Mouse (Mus musculus) adrenal gland, adult (tissue): ENCODE results near the gene Cmc1.
"Not testable (repeated sequence)": the region's sequence is repeated elsewhere in the genome, so short reads cannot be mapped to it uniquely, and the experiment has no call there.

Experiments used
- DNase-seq, 2 experiments: peaks; one replicate each; pipeline ENCODE4 v3.0.0; 2022 to 2023; ENCODE audit warnings: low spot score in 1 of 2; ENCODE audit not compliant: inconsistent age in 2 of 2

Cmc1 gene

GRCm38 (mm10) chr9:118150429-118151220 lies 648 bp upstream of the Cmc1 start:
- no peak for DNase-seq

- DNase-seq = not testable (repeated sequence)
These were observed 9.6 kb downstream of the Cmc1 start for GRCm38 (mm10) chr9:118140356-118140755.

DNA sequence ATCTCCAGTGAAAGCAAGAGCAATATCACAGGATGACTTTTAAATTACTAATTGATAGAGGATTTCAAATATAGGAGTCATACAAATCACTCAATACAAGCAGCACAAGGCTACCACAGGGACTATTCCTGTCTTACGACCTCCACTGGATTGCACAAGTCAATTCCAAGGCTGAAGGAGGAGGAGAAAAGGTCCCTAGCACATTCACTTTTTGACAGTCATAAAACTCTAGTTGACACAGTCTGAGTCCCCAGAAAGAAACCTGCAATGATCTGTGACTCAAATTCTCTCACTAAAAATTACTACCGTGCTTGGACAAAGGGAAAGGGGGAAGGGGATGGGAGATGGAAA lies 39.6 kb downstream of the Cmc1 start:
- peak in 1 of 2 experiments; percentile 78 for DNase-seq

DNA sequence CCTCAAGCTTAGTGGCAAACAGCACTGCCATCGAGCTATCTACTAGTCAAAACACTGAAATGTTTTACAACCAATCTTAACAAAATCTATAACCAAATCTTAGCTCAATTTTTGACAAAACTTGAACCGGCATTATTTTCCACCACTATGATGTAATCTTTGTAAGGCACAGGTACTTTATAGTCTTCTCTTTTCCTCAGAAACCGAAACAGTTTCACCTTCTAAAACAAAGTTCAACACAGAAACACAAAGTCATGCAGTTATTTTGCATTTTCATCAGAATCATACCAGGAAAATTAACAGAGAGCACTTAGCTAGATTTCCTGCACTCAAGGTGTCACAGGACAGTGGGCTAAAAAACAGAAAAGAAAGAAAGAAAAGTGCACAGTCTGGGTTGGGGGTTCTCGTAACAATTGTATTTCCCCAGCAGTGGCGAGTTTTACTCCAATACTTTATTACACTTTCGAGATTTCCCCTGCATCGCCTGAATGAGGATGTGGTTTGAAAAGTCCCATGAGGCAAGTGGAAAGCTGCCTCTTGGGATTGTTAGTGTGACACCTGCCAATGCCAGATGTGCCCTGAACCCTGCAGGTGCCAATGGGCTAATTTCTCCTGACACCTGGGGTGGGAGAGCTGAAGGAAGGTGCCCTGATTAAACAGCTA lies 40.1 kb downstream of the Cmc1 start:
- DNase-seq = no peak

DNA sequence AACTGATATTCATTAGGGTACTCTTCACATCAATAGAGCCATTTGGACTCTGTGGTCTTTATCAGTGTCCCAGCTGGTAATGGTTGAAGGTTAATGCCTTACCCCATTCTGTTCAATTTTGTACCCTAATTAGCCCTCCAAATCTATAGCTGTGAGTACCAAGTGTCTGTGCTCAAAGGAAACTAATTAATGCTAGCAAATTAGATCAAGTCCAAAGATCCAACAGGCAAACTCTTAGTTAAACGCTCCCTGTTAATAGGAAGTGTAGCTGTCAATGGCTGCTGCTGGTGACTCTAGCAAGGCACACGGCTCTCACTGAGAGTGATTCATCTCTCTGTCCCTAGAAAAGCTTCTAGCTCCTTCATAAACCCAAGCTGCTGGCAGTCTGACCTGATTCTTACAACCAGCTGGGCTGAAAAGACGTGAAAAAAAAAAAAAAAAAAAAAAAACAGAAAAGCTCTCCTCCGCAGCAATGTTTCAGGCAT lies 41.4 kb downstream of the Cmc1 start:
- peak in 1 of 2 experiments; percentile 20 for DNase-seq

GRCm38 (mm10) chr9:118101802-118102201 lies 48.2 kb downstream of the Cmc1 start:
- DNase-seq = peak in 1 of 2 experiments; percentile 48

- no peak for DNase-seq
These were observed 49.5 kb downstream of the Cmc1 start for GRCm38 (mm10) chr9:118100484-118100883.

DNA sequence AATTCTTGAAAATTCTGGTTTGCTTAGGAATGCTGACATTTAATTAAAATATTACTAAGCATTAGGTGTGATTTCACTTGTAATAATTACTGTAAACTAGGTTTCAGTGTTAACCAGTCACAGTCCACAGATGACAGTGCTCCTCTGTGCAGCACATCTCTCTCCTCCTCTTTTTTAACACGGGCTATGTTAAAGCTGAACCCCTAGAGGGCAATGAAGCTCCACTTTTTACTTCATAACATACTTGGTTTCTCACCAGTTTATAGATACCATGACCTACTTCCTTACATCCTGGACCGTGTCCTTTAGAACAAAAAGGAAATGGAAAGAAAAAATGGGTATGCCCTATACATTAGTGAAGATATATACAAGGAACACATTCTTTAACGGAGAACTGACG lies 50.6 kb downstream of the Cmc1 start:
- peak in 1 of 2 experiments; percentile 49 for DNase-seq

DNA sequence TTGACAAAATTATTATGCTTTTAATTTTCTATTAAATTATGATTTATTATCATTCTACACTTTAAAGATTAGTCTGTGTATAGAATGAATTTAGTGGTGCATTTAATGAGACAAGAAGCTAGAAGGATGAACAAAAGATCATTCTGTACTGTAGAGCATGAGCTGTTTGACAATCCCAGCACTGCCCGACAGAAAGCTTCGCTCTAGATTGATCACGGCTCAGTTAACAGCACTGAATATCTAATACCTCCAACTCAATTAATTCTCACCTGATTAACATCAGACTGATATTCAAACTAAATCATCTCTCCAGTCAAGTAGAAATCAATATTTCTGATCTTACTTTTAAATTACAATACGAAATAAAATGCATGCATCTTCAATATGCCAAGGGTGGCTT lies 66.1 kb downstream of the Cmc1 start:
- no peak for DNase-seq

DNA sequence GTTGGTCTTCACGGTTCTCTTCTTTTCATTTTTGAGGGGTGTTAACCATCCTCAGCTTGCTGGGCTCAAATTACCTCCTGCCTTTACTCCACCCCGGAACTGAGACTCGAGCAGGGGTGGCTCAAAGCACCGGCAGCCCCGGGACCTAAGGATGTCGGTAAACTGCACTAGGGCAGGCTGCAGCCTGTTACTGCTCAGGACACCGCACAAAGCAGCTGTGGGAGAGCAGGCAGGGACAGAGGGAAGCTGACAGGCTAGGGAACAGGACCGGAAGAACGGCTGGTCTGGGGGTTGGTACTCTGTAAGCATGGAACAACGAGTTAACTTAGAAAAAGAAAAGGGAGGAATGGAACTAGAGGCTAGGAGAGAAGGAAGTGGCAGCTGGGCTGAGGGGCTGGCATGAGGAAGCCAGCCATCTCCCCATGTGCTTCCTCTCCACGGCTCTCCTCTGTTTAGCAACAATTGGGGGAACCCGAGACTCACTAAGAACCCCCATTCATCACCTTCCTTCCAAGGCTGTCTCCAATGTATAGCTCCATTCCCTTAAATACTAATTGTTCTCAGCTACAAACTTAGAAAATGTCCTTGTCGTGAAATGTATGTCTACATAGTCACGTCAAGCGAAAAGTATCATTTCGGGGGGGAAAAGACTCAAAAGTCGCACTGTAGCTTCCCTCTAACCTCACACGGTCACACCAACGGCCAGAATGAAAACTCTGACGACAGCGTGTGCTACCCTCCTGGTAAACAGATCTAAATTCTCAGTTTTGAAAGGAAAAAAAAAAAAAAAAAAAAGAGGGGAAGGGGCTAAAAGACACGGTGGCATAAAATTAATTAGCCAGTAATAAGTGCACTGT lies 67.2 kb downstream of the Cmc1 start:
- no peak for DNase-seq

DNA sequence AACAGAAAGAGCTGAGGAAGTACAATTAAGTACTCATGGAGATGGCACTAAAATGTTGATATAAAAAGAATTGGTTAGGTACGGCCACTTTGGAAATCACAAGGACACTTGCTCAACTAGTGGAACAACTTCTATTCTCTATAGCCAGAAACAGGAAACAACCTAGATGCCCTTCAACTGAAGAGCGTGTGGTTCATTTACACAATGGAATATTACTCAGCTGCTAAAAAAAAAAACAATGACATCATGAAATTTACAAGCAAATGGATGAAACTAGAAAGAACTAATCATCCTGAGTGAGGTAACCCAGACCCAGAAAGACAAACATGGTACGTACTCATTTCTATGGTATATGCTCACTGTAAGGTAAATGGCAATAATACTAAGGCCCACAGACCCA lies 76.6 kb downstream of the Cmc1 start:
- peak in 1 of 2 experiments; percentile 49 for DNase-seq

- DNase-seq = no peak
These were observed 77.9 kb downstream of the Cmc1 start for GRCm38 (mm10) chr9:118072101-118072500.

GRCm38 (mm10) chr9:118071337-118071736 lies 78.6 kb downstream of the Cmc1 start:
- no peak for DNase-seq

DNA sequence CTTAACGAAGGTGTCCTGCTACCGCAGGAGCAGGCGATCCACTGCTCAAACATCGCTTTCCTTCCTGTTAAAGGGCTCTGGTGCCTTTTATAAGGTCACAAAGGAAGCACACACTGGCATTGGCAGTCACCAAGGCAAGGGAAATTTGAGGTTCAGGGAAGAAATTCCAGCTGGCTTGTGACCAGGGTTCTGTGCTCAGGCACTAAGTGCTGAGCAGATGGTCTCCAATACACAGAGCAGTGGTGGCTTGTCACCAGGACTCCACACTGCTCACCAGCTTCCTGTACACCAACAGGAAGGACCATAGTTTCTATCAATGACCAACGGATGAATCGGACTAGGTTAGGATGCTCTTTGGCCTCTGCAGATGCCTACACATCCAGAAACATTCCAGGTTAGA lies 79.5 kb downstream of the Cmc1 start:
- DNase-seq = no peak

DNA sequence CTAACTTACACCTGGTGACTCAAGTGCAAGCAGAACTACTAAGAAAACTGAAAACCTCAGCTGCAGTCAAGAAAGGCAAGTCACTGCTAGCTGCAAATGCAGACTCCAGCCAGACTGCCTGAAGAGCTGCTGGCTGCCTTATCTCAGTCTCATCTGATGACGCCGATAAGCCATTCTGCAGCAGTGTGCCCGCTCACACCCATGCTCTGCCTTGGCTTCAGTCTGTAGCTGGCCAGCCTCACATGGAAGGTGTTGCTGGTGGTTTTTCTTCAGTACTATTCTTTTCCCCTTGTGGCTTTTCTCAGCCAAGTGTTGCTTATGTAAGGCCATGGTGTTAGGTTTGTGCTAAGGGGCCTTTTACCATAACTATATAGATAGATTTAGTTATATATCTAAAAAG lies 90.9 kb downstream of the Cmc1 start:
- DNase-seq = no peak

DNA sequence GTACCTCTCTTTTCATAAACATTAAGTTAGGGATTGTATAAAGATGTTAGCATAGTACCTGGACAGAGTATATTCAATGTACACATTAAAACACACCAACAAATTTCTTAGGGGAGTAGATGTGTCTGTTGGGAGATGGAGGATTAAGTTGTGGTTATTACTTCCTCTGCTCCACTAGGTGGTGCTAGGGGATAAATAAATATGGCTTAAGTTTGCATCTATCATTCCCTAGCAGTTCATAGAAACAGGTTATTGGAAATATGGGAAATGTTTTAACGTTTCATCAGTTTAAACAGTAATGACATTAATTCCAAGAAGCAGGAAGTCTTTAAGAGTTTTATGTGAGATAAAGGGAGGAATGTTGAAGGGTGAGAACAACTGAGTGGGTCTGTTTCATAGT lies 96.7 kb downstream of the Cmc1 start:
- DNase-seq = no peak

- DNase-seq = peak in 1 of 2 experiments; percentile 33
These were observed 104.9 kb downstream of the Cmc1 start for GRCm38 (mm10) chr9:118045011-118045533.

GRCm38 (mm10) chr9:118043581-118043980 lies 106.4 kb downstream of the Cmc1 start:
- peak in 1 of 2 experiments; percentile 17 for DNase-seq

DNA sequence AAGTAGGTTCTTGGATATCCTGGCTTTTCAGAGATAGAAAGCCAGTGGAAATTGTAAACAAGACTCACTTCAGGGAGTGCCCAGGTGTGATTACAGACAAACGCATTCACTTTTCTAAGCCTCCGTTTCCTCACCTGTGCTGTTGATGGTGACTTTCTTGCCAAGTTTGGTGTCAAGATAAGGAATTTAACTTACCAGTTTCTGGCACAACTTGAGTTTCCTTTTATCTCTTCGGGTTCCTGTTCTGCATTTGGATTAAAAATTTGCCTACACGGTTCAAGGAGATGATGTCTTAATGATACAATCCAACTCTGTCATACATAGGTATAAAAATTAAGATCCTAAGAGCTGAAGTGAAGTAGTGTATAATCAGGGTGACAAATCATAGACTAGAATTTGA lies 107.2 kb downstream of the Cmc1 start:
- peak in 1 of 2 experiments; percentile 18 for DNase-seq

DNA sequence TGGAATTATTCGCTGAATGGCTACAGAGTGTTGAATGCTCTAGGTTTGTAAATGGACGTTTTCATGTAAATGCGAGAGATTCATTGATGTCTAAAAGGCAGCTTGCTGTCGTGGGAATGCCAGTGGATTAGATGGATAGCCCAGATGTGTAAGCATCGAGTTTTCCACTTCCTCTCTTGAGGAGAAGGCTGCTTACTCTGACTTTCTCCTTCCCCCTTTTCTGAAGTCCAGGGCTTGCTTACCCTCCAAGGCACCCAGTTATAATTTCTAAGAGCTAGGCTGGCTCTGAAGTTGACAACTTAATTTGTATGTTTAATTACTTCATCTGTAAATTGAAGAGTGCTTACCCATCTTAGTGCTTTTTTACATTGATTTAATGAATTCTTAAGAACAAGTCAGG lies 108.3 kb downstream of the Cmc1 start:
- DNase-seq = no peak

GRCm38 (mm10) chr9:118041022-118041400 lies 109.0 kb downstream of the Cmc1 start:
- DNase-seq = no peak
